Mouse (Mus musculus) ovary, postnatal 14 days (tissue): Measurements from ENCODE around the gene Rcor1.

ENCODE experiments used
- DNase-seq: peaks from one replicate; pipeline ENCODE4 v3.0.0; 2022; ENCODE audit warnings: low spot score

The Rcor1 gene

DNA sequence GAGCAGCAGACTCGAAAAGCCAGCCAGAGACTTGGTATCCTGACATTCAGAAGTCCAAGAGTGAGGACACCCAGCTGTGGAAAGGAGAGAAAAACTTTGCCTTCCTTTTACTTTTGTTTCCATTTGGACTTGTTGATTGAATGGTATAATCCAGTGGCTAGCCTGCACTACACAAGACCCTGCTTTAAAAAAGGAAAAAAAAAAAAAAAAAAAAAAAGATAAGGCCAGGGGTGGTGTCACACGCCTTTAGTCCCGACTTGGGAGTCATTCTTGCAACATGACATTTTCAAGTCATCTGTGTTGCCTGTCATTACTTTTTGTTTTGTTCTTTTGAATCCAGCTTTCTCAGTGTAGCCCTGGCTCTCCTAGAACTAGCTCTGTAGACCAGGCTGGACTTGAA is 17.6 kb upstream of the Rcor1 start:
- DNase-seq = no peak

GRCm38 (mm10) chr12:111028176-111029167 is 10.7 kb upstream of the Rcor1 start:
- no peak for DNase-seq

DNA sequence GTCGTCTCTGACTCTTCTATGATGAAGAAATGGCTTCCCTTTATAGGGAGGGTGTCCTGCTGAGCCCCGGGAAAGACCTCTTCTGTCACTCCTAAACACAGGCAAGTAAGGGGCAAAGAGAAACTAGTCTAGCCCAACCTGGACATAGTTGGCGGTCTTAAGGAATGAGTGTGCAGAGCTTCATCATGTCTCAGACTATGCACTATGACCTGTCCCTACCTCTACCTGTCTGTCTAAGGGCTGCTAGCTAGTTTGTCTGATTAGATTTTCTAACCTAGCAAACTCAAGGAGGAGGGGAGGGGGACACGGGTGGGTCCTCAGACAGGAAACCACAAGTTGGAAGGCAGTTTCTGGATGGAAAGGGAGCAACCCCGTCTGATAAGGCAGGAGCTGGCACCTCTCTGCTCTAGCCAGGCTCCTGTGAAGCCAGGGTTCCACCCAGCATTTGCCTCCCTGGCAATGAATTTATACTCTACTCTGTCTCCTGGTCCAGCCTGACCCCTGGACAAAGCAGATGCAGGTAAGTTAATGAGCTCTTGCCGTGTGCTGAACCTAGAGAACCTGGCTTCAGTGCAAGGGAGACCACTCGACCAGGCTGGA is 9.8 kb upstream of the Rcor1 start:
- DNase-seq = no peak

GRCm38 (mm10) chr12:111032839-111033238 is 6.3 kb upstream of the Rcor1 start:
- DNase-seq = no peak

DNA sequence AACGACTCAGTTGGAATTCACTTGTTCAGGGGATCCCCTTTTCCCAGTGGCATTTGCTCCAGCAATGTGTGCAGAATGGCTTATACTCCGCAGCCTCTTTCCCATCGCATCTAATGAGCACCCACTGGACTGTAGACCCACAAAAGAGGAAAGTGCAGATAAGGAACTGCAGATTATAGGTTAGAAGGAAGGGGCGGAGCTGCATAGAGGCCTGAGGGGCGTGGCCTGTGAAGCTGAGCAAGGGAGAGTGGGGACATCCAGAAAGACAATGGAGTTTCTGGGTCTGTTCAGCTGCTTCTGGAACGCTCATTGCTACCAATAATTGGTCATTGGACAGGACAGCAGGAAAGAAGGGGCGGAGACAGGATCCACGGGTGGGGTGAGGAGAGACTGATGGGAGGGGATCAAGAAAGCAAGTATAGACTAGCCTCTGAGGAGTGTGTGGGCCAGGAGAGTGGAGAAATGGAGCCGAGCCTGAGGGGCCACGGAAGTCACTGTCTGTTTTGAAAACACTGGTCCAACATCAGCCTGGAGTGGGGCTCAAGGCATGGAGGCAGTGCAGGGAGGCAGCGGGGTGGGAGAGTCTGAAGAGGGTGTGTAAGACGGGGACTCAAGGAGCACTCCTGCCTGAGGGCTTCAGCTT is 3.8 kb upstream of the Rcor1 start:
- no peak for DNase-seq

DNA sequence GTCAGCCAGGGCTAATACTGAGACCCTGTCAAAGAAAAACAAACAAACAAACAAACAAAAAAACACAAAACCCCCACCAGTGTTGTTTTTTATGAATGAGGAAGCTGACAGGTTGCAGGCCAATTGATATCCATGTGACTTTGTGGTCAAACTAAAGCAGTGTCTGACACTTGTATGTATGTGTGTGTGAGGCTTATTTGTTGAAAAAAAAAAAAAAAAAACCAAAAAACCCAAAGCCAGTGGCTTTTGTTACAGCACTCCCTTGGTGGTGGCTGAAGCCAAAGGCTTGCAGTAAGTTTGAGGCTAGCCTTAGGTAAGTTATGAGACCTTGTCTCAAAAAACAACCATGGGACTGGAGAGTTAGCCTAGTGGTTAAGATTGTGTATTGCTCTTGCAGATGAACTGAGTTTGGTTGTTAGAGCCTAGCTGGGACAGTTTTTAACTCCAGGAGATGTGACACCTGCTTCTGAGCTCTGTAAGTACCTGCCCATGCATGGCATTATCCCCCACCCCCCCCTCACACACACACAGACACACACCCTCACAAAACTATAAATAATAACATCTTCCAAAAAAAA is 2.9 kb upstream of the Rcor1 start:
- no peak for DNase-seq

GRCm38 (mm10) chr12:111037241-111038180 is 1.6 kb upstream of the Rcor1 start:
- DNase-seq = peak; percentile 41

GRCm38 (mm10) chr12:111038231-111038975 is 748 bp upstream of the Rcor1 start:
- DNase-seq = peak; percentile 75

DNA sequence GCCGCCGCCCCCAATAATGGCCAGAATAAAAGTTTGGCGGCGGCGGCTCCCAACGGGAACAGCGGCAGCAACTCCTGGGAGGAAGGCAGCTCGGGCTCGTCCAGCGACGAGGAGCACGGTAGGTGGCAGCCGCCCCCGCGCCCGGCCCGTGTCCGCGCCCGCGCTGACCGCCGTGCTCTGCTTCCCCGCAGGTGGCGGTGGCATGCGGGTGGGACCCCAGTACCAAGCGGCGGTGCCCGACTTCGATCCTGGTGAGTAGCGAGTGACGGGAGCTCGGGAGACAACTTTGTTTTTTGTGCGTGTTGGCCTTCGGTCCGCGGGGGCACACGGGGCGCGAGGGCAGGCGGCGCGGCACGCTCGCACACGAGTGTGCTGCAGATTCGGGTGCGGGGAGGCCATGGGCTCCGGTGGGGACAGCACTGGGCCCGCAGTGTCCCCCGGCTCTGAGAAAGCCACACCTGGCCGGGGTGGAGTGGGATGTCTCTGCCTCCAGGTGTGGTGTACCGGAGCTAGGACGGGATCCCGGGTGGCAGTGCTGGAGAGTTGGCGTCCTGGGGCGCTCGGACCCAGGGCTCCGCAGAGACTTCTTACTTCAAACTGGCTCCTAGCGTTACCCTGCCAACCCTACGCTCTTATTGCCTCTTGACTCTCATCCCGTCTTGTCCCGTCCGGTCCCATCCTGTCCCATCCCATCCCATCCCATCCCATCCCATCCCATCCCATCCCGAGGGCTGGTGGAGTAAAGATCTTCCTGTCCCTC is 800 bp downstream of the Rcor1 start:
- peak; percentile 31 for DNase-seq

DNA sequence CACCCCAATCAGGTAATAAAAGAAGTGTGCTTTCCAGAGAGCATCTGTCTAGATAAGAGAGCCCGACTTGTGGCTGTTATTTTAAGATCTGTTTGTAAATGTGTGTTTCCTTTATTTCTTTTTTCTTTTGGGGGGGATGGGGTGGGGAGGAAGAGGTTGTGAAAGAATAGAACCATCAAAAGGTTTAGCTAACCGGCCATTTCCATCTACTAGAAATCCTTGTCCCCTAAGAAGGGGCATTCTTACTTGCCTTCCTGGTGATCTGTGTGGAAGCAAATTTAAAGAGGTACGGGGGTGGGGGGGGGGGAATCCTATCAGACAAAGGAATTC is 1.3 kb downstream of the Rcor1 start:
- DNase-seq = no peak

DNA sequence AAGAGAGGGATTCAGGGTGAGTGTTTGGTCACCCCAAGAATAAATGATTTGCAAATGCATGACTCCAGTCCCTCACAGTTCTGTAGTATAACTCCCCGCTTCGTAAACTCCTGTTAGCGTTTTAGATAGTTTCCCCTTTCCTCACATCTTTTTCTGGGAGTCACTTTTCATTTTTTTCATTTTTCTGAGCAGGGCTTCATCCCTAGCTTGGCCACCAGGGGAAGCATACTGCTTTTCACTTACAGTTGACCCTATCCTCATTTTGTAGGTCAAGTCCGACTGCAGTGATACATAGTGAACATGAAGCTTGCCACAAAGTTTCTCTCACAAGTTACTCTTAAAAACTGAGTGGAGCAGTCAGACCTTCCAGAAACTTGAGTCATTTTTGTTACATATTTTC is 2.0 kb downstream of the Rcor1 start:
- DNase-seq = no peak

DNA sequence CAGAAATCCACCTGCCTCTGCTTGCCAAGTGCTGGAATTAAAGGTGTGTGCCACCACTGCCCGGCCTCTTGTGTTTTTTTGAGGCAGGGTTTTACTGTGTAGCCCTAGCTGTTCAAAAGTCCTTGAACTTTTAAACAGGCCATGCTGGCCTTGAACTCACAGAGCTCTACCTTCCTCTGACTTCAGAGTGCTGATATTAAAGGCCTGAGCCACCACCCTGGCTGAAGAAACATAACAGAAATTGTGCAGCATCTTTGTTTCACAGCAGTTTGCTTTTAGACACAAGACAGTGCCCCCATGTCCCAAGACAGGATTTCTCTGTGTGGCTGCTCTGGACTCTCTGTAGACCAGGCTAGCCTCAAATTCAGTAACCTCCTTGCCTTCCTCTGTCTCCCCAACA is 3.2 kb downstream of the Rcor1 start:
- no peak for DNase-seq

DNA sequence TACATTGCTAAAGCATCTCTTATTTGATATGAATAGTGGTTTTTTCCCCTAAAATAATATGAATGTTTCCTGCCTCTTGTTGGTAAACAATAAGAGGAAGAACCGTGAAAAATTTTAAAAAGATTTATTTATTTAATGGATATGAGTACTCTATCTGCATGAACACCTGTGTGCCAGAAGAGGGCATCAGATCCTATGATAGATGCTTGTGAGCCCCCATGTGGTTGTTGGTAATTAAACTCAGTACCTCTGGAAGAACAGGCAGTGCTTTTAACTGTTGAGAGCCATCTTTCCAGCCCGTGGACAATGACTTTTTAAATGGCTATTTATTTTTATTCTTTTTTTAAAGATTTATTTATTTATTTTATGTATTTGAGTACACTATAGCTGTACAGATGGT is 5.7 kb downstream of the Rcor1 start:
- no peak for DNase-seq

DNA sequence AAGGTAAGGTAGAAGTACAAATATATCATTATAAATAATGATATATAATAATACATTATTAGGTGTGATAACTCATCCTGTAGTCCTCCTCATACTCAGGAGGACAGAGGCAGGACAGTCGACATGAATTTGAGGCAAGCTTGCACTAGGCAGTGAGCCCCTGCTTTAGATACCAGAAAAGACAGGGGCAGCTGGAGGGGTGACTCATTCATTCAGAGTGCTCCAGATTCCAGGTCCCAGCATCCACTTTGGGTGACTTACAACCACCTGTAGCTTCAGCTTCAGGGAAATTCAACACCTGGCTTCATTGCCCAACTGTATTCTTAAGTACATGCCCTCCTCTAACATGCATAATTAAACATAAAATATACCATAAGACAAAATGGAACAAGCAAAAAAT is 7.7 kb downstream of the Rcor1 start:
- no peak for DNase-seq

DNA sequence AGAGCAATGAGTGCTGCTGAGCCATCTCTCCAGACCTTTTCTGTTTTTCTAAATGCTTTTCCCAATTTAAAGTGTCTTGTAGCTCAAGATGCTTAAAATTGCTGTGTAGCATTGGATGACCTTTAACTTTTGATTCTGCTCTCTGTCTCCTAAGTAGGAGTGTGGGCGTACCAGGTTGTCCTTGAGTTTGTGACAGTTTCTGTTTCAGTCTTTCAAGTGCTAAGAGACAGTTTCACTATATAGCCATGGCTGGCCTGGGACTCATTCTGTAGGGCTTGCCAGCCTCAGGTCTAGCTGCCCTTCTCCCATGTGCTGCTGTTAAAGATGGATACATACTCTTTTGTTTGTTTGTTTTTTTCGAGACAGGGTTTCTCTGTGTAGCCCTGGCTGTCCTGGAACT is 9.1 kb downstream of the Rcor1 start:
- DNase-seq = no peak

DNA sequence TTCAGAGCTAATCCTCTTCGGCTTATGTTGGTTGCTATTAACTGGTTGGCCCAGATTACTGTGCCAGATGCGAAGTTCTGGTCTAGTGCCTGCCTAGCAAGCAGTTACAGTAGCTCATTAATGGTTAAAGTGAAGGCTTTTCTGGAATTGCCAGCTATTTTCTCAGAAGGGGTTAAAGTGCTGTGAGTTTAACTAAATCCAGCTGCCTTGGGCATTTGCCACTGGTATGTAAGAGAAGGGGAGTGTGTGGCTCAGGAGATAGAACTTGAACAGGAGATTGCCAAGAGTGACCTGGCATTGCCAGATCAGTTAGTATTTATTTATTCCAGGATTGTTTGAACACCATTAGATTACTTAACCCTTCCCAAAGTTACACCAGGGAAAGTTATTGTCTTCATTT is 11.1 kb downstream of the Rcor1 start:
- DNase-seq = no peak

GRCm38 (mm10) chr12:111063361-111063760 is 24.2 kb downstream of the Rcor1 start:
- no peak for DNase-seq

- DNase-seq = no peak
Observed at GRCm38 (mm10) chr12:111064220-111064619, 25.1 kb downstream of the Rcor1 start.

- DNase-seq = no peak
Observed at GRCm38 (mm10) chr12:111065330-111065729, 26.2 kb downstream of the Rcor1 start.

DNA sequence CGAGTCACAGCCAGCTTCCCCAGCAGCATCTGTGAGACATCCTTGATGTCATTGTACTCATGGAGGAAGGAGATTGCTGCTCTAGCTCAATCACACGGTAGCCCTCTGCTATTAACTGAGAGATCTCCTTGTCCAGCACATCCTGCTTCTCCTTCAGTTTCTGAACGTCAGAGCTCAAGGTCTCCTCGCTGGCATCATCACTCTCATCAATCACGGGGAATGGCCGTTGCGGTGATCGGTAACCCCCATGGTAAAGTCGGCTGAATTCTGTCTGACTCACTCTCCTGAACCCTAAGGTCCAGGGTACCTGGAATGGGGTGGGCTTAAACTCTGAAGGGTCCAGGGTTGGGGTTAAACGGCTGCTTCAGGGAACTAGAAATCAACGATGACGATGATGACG is 28.7 kb downstream of the Rcor1 start:
- DNase-seq = no peak
